Mouse (Mus musculus) MEL (cell line): ENCODE measurements around the gene Zdhhc17. TPM values are rescaled to one million over a fixed set of nuclear protein-coding genes. Genes with fewer than 3 reads are reported as not detected.

ENCODE experiments used
- DNase-seq: peaks from one replicate; pipeline ENCODE4 v3.0.0; 2011; ENCODE audit warnings: low read depth, low spot score
- H3K27ac ChIP-seq: 2 replicates; pipeline ENCODE4 v1.5.1; 2012; ENCODE audit warnings: low read depth, mild to moderate bottlenecking, control low read depth, low read length, moderate library complexity; ENCODE audit not compliant: control insufficient read depth
- H3K27me3 ChIP-seq, 2 experiments: fragments of 150-350 bp in 1 of 2; sonication (generic) in 1 of 2; 2 replicates each; pipeline ENCODE4 v1.6.1; 2012; ENCODE audit warnings: low read length in 2 of 2, mild to moderate bottlenecking in 2 of 2, improper control_type of control experiment in 1 of 2, moderate library complexity in 1 of 2; ENCODE audit not compliant: insufficient read depth in 2 of 2, control insufficient read depth in 1 of 2
- H3K36me3 ChIP-seq, 2 experiments: 2 replicates each; pipeline ENCODE4 v1.6.1; 2012 to 2014; ENCODE audit warnings: low read length in 2 of 2, improper control_type of control experiment in 1 of 2, inconsistent platforms in 1 of 2, mild to moderate bottlenecking in 1 of 2; ENCODE audit not compliant: insufficient read depth in 2 of 2, control insufficient read depth in 1 of 2
- H3K4me1 ChIP-seq, 2 experiments: fragments of 150-350 bp in 1 of 2; sonication (generic) in 1 of 2; 2 replicates each; pipeline ENCODE4 v1.6.1; 2012; ENCODE audit warnings: low read length in 2 of 2, improper control_type of control experiment in 1 of 2, mild to moderate bottlenecking in 1 of 2; ENCODE audit not compliant: insufficient read depth in 2 of 2, control insufficient read depth in 1 of 2
- H3K4me3 ChIP-seq, 2 experiments: fragments of 150-350 bp in 1 of 2; sonication (generic) in 1 of 2; 2 replicates each; pipeline ENCODE4 v1.5.1; 2012; ENCODE audit warnings: low read depth in 2 of 2, low read length in 2 of 2, mild to moderate bottlenecking in 2 of 2, moderate library complexity in 2 of 2, control low read depth in 1 of 2, improper control_type of control experiment in 1 of 2; ENCODE audit not compliant: control insufficient read depth in 1 of 2, insufficient read depth in 1 of 2
- H3K79me2 ChIP-seq: 2 replicates; pipeline ENCODE4 v1.6.1; 2012; ENCODE audit warnings: mild to moderate bottlenecking, low read length, moderate library complexity; ENCODE audit not compliant: control insufficient read depth, poor library complexity, insufficient read depth
- H3K9ac ChIP-seq: 2 replicates; pipeline ENCODE4 v1.6.1; 2012; ENCODE audit warnings: low read depth, mild to moderate bottlenecking, control low read depth, low read length, moderate library complexity; ENCODE audit not compliant: control insufficient read depth, poor library complexity, severe bottlenecking
- H3K9me3 ChIP-seq: fragments of 150-350 bp; sonication (generic); replicated peaks from 2 replicates; pipeline ENCODE4 v1.6.1; 2012; ENCODE audit warnings: mild to moderate bottlenecking, low read length, improper control_type of control experiment, moderate library complexity; ENCODE audit not compliant: insufficient read depth
- CHD2 ChIP-seq: IDR thresholded peaks from 2 replicates; pipeline ENCODE4 v1.6.1; 2011; ENCODE audit warnings: low read length, improper control_type of control experiment
- CTCF ChIP-seq, 3 experiments: IDR thresholded peaks in 2 of 3; conservative IDR thresholded peaks in 1 of 3; 2 replicates each; pipeline ENCODE4 v1.5.1; 2011 to 2012; ENCODE audit warnings: low read length in 3 of 3, low read depth in 2 of 3, mild to moderate bottlenecking in 2 of 3, improper control_type of control experiment in 1 of 3, inconsistent platforms in 1 of 3, mixed read lengths in 1 of 3, moderate library complexity in 1 of 3; ENCODE audit not compliant: control insufficient read depth in 1 of 3, insufficient read depth in 1 of 3, poor library complexity in 1 of 3, severe bottlenecking in 1 of 3
- ELF1 ChIP-seq: IDR thresholded peaks from 2 replicates; pipeline ENCODE4 v1.6.1; 2014; ENCODE audit warnings: low read depth, mild to moderate bottlenecking, inconsistent platforms, low read length, improper control_type of control experiment, moderate library complexity
- ETS1 ChIP-seq: IDR thresholded peaks from 2 replicates; pipeline ENCODE4 v1.6.1; 2012; ENCODE audit warnings: low read depth, mild to moderate bottlenecking, inconsistent platforms, low read length, improper control_type of control experiment, moderate library complexity
- GATA1 ChIP-seq: IDR thresholded peaks from 2 replicates; pipeline ENCODE4 v1.6.1; 2011; ENCODE audit warnings: low read depth, low read length, improper control_type of control experiment
- HCFC1 ChIP-seq: IDR thresholded peaks from 2 replicates; pipeline ENCODE4 v1.6.1; 2012; ENCODE audit warnings: low read depth, mild to moderate bottlenecking, inconsistent platforms, low read length, improper control_type of control experiment, moderate library complexity
- JUND ChIP-seq: IDR thresholded peaks from 2 replicates; pipeline ENCODE4 v1.6.1; 2011; ENCODE audit warnings: low read depth, mild to moderate bottlenecking, improper control_type of control experiment, low read length
- KAT2A ChIP-seq: conservative IDR thresholded peaks from 2 replicates; pipeline ENCODE4 v1.6.1; 2012; ENCODE audit warnings: low read depth, low read length, improper control_type of control experiment, inconsistent platforms
- MAZ ChIP-seq: IDR thresholded peaks from 2 replicates; pipeline ENCODE4 v1.6.1; 2012; ENCODE audit warnings: low read depth, mild to moderate bottlenecking, inconsistent platforms, low read length, improper control_type of control experiment
- MXI1 ChIP-seq: IDR thresholded peaks from 2 replicates; pipeline ENCODE4 v1.6.1; 2011; ENCODE audit warnings: mild to moderate bottlenecking, low read depth, low read length, improper control_type of control experiment
- MYB ChIP-seq: IDR thresholded peaks from 2 replicates; pipeline ENCODE4 v1.6.1; 2011; ENCODE audit warnings: mild to moderate bottlenecking, low read depth, low read length, improper control_type of control experiment
- NELFE ChIP-seq: IDR thresholded peaks from 2 replicates; pipeline ENCODE4 v1.6.1; 2011; ENCODE audit warnings: low read depth, low read length, improper control_type of control experiment
- RAD21 ChIP-seq: IDR thresholded peaks from 2 replicates; pipeline ENCODE4 v1.6.1; 2011; ENCODE audit warnings: mild to moderate bottlenecking, low read depth, low read length, improper control_type of control experiment
- RCOR1 ChIP-seq: IDR thresholded peaks from 2 replicates; pipeline ENCODE4 v1.6.1; 2012; ENCODE audit warnings: low read depth, mild to moderate bottlenecking, inconsistent platforms, low read length, improper control_type of control experiment
- SIN3A ChIP-seq: IDR thresholded peaks from 2 replicates; pipeline ENCODE4 v1.6.1; 2012; ENCODE audit warnings: low read length, improper control_type of control experiment, inconsistent platforms
- SMC3 ChIP-seq: IDR thresholded peaks from 2 replicates; pipeline ENCODE4 v1.6.1; 2011; ENCODE audit warnings: low read depth, low read length, improper control_type of control experiment
- TAL1 ChIP-seq: IDR thresholded peaks from 2 replicates; pipeline ENCODE4 v1.6.1; 2012; ENCODE audit warnings: mild to moderate bottlenecking, inconsistent platforms, low read length, moderate library complexity, mixed read lengths
- TCF12 ChIP-seq: IDR thresholded peaks from 2 replicates; pipeline ENCODE4 v1.6.1; 2014; ENCODE audit warnings: low read depth, mild to moderate bottlenecking, inconsistent platforms, low read length, improper control_type of control experiment, moderate library complexity
- UBTF ChIP-seq: IDR thresholded peaks from 2 replicates; pipeline ENCODE4 v1.6.1; 2012; ENCODE audit warnings: low read depth, mild to moderate bottlenecking, inconsistent platforms, low read length, improper control_type of control experiment, moderate library complexity, borderline replicate concordance; ENCODE audit not compliant: insufficient read depth
- USF2 ChIP-seq, 2 experiments: IDR thresholded peaks; 2 replicates each; pipeline ENCODE4 v1.6.1; 2011 to 2012; ENCODE audit warnings: improper control_type of control experiment in 2 of 2, low read length in 2 of 2, borderline replicate concordance in 1 of 2, inconsistent platforms in 1 of 2, low read depth in 1 of 2, mild to moderate bottlenecking in 1 of 2; ENCODE audit not compliant: insufficient read depth in 1 of 2
- ZC3H11A ChIP-seq: IDR thresholded peaks from 2 replicates; pipeline ENCODE4 v1.6.1; 2012; ENCODE audit warnings: low read depth, mild to moderate bottlenecking, inconsistent platforms, low read length, improper control_type of control experiment
- ZKSCAN1 ChIP-seq: IDR thresholded peaks from 2 replicates; pipeline ENCODE4 v1.6.1; 2012; ENCODE audit warnings: low read depth, mild to moderate bottlenecking, inconsistent platforms, low read length, improper control_type of control experiment, moderate library complexity
- ZMIZ1 ChIP-seq: IDR thresholded peaks from 2 replicates; pipeline ENCODE4 v1.6.1; 2012; ENCODE audit warnings: low read depth, mild to moderate bottlenecking, inconsistent platforms, low read length, improper control_type of control experiment, moderate library complexity
- polyA plus RNA-seq, 2 experiments: library from polyadenylated mRNA; stranded (reverse) in 1 of 2; unstranded in 1 of 2; fragments of >175 nt in 1 of 2; fragments of >200 nt in 1 of 2; gene quantifications; 2 replicates each; pipeline versions ENCODE4 v1.2.1 to v1.2.4; 2012; ENCODE audit warnings: low replicate concordance in 2 of 2, low read depth in 1 of 2; ENCODE audit not compliant: insufficient read length in 2 of 2, insufficient read depth in 1 of 2, missing spikeins in 1 of 2
- total RNA-seq: library from RNA; depleted of rRNA; stranded (reverse); fragments of 300-350 nt; gene quantifications from 2 replicates; pipeline ENCODE4 v1.2.3, GENCODE M21; 2012

Gene Zdhhc17
- total and polyA plus RNA-seq, 3 experiments = 14.9 to 16.6 TPM; not detected in 1

- Histone ChIP-seq H3K79me2 (no peaks in the 10 kb centered on the region), H3K9ac (no peak overlapping the region), H3K27ac (no peak overlapping the region), H3K27me3 (no peaks in the 10 kb centered on the region), H3K4me1 (no peaks in the 10 kb centered on the region), H3K9me3 (no peaks in the 10 kb centered on the region), H3K4me3 (no peak overlapping the region), H3K36me3 (peaks cover 0 to 39% of the 10 kb centered on the region in 2 experiments; a peak in 2 of 4 replicates)
- DNase-seq = peak; percentile 73
- TF ChIP-seq SIN3A (no peak), GATA1 (no peak), ZC3H11A (peak; percentile 27; the same call in 1 of the 2 replicates), ETS1 (no peak), ZKSCAN1 (no peak), RAD21 (peak; percentile 41), NELFE (no peak), RCOR1 (no peak), UBTF (no peak), MYB (no peak), SMC3 (peak; percentile 54), MAZ (no peak), CTCF (IDR thresholded peaks at IDR 0.05 in 2 of 3, conservative IDR thresholded peaks at IDR 0.05 in 1 of 3; ENCODE audit: control insufficient read depth in 1 of 3, insufficient read depth in 1 of 3, low read depth in 2 of 3, low read length in 3 of 3, poor library complexity in 1 of 3, severe bottlenecking in 1 of 3) (peak; percentile 55 to 59 (median 56))
Measured at GRCm38 (mm10) chr10:110976046-110976445, 33.9 kb downstream of the Zdhhc17 start.

DNA sequence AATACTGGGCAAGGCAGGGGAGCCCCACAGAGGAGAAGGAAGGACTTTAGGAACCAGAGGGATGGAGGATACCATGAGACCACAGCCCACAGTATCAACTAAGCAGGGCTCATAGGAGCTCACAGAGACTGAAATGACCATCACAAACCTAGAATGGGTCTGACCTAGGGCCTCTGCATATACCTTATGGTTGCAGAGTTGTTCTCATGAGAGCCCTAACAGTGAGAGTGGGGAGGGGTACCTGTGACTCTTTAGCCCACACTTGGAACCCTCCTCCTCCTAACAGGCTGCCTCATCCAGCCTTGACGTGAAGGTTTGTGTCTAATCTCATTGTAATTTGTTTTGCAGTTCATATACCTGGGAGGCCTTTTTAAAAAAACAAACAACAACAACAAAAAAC, 35.1 kb downstream of the Zdhhc17 start:
- no peak for TF ChIP-seq MXI1
- no peak for TF ChIP-seq TAL1
- no peak for TF ChIP-seq ELF1
- TF ChIP-seq CTCF (IDR thresholded peaks at IDR 0.05 in 2 of 3, conservative IDR thresholded peaks at IDR 0.05 in 1 of 3; ENCODE audit: control insufficient read depth in 1 of 3, insufficient read depth in 1 of 3, low read depth in 2 of 3, low read length in 3 of 3, poor library complexity in 1 of 3, severe bottlenecking in 1 of 3) = no peak
- TF ChIP-seq NELFE = no peak
- TF ChIP-seq MAZ = no peak
- TF ChIP-seq HCFC1 = no peak
- no peak for TF ChIP-seq ZMIZ1
- TF ChIP-seq MYB = no peak
- no peak for TF ChIP-seq TCF12
- no peak for TF ChIP-seq KAT2A
- no peak for TF ChIP-seq JUND
- no peak for TF ChIP-seq UBTF
- no peak for TF ChIP-seq SMC3
- TF ChIP-seq CHD2 = no peak
- no peak for TF ChIP-seq USF2 (IDR thresholded peaks at IDR 0.05; ENCODE audit: borderline replicate concordance in 1 of 2, insufficient read depth in 1 of 2, low read depth in 1 of 2, low read length in 2 of 2)

More for the DNA sequence above, 35.1 kb downstream of the Zdhhc17 start:
- no peak overlapping the region for H3K27ac ChIP-seq
- no peak overlapping the region for H3K4me3 ChIP-seq
- no peaks in the 10 kb centered on the region for H3K79me2 ChIP-seq
- no peaks in the 10 kb centered on the region for H3K9me3 ChIP-seq
- no peak overlapping the region for H3K9ac ChIP-seq
- H3K36me3 ChIP-seq = peaks cover 0 to 31% of the 10 kb centered on the region in 2 experiments; a peak in 2 of 4 replicates
- H3K27me3 ChIP-seq = no peaks in the 10 kb centered on the region
- DNase-seq = no peak
- no peaks in the 10 kb centered on the region for H3K4me1 ChIP-seq
